Mouse (Mus musculus) right cerebral cortex, postnatal 4 days (tissue): ENCODE measurements around the gene Olfr1009.
A peak's percentile ranks its signal among the peaks of the same experiment; 100 is the strongest.
"Not testable (repeated sequence)": the region's sequence is repeated elsewhere in the genome, so short reads cannot be mapped to it uniquely, and the experiment has no call there.

Experiments used
- DNase-seq: peaks from one replicate; pipeline ENCODE4 v3.0.0-alpha.2; 2022

Gene Olfr1009

DNA sequence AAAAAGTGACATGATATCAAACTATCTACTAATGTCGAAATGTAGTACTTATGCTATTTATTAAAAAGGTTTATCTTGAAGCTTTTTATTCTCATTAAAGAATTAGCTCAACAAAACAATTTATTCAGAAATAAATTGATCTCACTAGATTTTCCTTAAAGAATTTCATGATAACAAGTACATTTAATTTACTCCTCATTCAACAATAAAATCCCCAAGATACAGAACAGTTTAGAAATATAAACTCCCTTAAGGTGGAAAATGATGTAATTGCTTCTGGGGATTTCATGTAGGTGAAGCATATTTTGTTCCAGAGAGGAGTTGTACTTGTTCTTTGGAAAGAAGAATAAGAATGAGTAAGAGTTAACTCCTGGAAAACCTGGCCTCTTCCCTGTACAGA lies at the start of gene Olfr1009:
Gene Olfr1009, plus strand, starts transcription at position 301 of the 400 bp plus-strand sequence.
- no peak for DNase-seq

- DNase-seq: no peak
Measured at GRCm38 (mm10) chr2:85678667-85679066, 36.6 kb upstream of the Olfr1009 start, which contains the start of gene Olfr1006. Gene Olfr1006 (minus strand): TSS chr2:85678767.

GRCm38 (mm10) chr2:85689131-85689530 lies 26.1 kb upstream of the Olfr1009 start, which contains the start of gene Olfr1008:
Gene Olfr1008 (plus strand): TSS chr2:85689431.
- no peak for DNase-seq

- not testable (repeated sequence) for DNase-seq
Measured at GRCm38 (mm10) chr2:85710680-85711079, 4.5 kb upstream of the Olfr1009 start.

DNA sequence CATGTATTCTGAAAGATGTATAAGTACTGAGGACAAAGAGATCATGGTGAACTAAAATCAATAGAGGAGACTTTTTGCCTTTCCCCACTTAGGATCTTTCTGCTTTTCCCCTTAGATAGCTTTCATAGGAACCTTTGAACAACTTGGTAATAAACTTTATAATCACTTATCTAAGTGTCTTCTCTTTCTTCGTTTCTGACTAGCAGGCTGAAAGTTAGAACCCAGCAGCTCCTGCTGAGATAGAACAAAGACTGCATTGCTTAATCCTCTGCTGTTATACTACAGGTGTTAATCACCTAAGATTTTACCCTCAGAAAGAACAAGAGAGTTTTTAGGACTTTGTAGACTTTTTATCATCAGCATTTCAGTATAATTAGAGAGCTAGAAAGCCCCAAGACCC lies 4.1 kb upstream of the Olfr1009 start:
- DNase-seq: no peak

- DNase-seq: peak; percentile 11
Measured at GRCm38 (mm10) chr2:85725793-85726192, 10.6 kb downstream of the Olfr1009 start.

DNA sequence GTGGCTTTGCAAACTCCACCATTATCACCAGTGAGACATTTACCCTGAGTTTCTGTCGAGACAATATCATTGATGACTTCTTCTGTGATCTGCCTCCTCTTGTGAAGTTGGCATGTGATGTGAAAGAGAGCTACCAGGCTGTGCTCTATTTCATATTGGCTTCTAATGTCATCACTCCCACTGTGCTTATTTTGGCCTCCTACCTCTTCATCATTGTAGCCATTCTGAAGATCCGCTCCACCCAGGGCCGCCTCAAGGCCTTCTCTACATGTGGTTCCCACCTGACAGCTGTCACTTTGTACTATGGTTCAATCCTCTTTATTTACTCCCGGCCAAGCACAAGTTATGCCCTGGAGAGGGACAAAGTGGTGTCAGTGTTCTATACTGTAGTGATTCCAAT lies 38.6 kb downstream of the Olfr1009 start:
- no peak for DNase-seq

DNA sequence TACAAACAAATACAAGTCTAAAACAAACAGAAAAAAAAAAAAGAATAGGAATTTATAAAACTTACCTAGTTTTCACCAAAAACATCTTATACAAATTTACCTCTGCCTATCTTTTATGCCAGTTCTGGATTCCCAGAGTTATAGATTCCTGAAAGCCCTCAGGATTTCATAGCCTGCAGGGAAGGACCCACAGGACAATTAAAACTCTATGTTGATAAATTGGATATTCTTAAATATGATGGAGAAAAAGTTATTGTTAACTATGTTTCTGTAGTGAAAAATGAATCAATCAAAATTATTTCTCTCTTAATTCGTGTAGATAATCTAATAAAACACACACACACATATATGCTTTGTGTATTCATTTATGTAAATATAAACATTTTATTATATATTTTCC lies 47.4 kb downstream of the Olfr1009 start, which contains the start of gene Olfr1012:
Gene Olfr1012, minus strand, starts transcription at position 101 of the 400 bp plus-strand sequence.
- DNase-seq: no peak

DNA sequence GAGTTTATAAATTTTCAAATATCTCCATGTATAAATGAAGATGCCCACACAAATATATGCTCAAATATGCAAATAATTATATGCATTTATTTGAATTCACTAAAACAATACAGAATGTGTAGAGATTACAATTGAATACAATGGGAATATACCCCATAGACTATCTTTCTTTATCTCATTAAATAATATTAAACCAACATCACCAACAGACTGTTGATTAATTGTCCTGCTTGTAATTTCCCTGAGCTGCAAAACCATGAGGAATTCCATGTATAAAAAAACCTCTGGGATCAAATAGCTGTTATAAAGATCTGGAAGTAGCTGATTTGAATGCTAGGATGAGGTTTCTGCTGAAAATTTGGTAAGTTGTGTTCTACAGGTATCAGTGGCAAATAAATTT lies 51.6 kb downstream of the Olfr1009 start, which contains the start of gene Olfr1013:
Gene Olfr1013, plus strand, starts transcription at position 301 of the 400 bp plus-strand sequence.
- no peak for DNase-seq

GRCm38 (mm10) chr2:85772413-85772812 lies 57.2 kb downstream of the Olfr1009 start, which contains the start of gene Olfr1014:
Gene Olfr1014 (plus strand): TSS chr2:85772713.
- no peak for DNase-seq
